In the genomic region with DNA sequence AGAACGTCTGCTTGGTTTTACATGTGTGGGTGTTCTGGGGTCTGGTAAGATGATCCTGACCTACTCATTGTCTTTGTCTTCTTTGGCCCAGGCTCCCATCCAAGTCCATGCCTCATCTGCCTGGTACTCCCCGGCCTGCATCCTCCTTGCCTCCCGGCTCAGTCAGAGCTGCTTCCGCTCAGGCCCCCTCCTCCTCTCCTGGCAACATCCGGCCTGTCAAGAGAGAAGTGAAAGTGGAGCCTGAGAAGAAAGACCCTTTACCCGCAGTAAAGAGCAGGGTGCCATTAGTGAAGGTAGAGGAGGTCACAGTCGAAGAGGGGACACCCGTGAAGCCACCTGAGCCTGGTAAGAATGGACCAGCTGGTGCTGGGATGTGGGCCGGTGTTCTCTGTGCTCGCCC, we compare ENCODE assay signal across 11 mouse cellular contexts. TPM values are rescaled to one million over a fixed set of nuclear protein-coding genes. Genes with fewer than 3 reads are reported as not detected.
A peak's percentile ranks its signal among the peaks of the same experiment; 100 is the strongest.
DNase-seq lines count a peak whose midpoint lies in the region; ATAC-seq and TF ChIP-seq lines count a peak whose summit lies in the region.
"Had no signal": no experiment of that assay in that cellular context is flagged by ENCODE, and none has a peak within 500 bp of the region (broad histone marks: within the 10 kb centered on the region; RNA-seq: fewer than 3 reads in every experiment).

No protein-coding gene starts in this region.

- no peaks in the 10 kb centered on the region for H3K9me3 ChIP-seq in lung, embryonic 14.5 days (ENCODE audit: low read depth, low read length)
- H3K9me3 ChIP-seq: heart, embryonic 13.5 days had no signal

- no peak overlapping the region for H3K9ac ChIP-seq in lung, embryonic 14.5 days
- H3K9ac ChIP-seq: heart, embryonic 13.5 days had no signal

- H3K4me3 ChIP-seq in lung, embryonic 14.5 days (ENCODE audit: low read depth, low read length) = no peak overlapping the region
- H3K4me3 ChIP-seq: heart, embryonic 13.5 days had no signal

- no peak overlapping the region for H3K27ac ChIP-seq in lung, embryonic 14.5 days (ENCODE audit: low read depth)
- H3K27ac ChIP-seq: heart, embryonic 13.5 days had no signal

- intact Hi-C loops in heart, postnatal 14 days (cut with DNase I) = no loop called here

- H3K4me2 ChIP-seq in lung, embryonic 14.5 days = no peak overlapping the region
- H3K4me2 ChIP-seq: heart, embryonic 13.5 days had no signal

- H3K4me1 ChIP-seq in lung, embryonic 14.5 days (ENCODE audit: insufficient read depth) = no peaks in the 10 kb centered on the region

- no peaks in the 10 kb centered on the region for H3K36me3 ChIP-seq in lung, embryonic 14.5 days (ENCODE audit: insufficient read depth)

- H3K27me3 ChIP-seq in lung, embryonic 14.5 days (ENCODE audit: insufficient read depth, low read length) = no peaks in the 10 kb centered on the region
- H3K27me3 ChIP-seq: heart, embryonic 13.5 days had no signal

- TF ChIP-seq CTCF in lung, embryonic 14.5 days (IDR thresholded peaks at IDR 0.05; ENCODE audit: low read depth) = no peak

- peak; percentile 45 for DNase-seq in adrenal gland, adult 2 months
- DNase-seq in adrenal gland, adult 18-20 months (ENCODE audit: low spot score in 2 of 2) = no peak
- DNase-seq in lung, embryonic 14.5 days = peak; percentile 14
- DNase-seq in lung, postnatal 25 days (ENCODE audit: low spot score) = no peak
- peak; percentile 33 to 48 for DNase-seq in thymus, postnatal 10 days (ENCODE audit: low spot score in 2 of 2)
- DNase-seq in urinary bladder, postnatal 4 days (ENCODE audit: low spot score in 2 of 2) = no peak
- DNase-seq in heart, postnatal 14 days = no peak
- DNase-seq: cerebellum, postnatal 14 days; lung, adult 2 months had no signal

- 62% methylated on average over 10 of the region's 10 CpGs for WGBS in lung, embryonic 14.5 days

- no peak for ATAC-seq in lung, embryonic 14.5 days (ENCODE audit: insufficient read depth)
- ATAC-seq in granulocyte monocyte progenitor cell, adult 5-6 weeks (replicated peaks; ENCODE audit: poor library complexity, severe bottlenecking) = peak; percentile 89

RNA-seq across cellular contexts. Expression of a gene that starts 45.2 kb away (rescaled TPM):
- total RNA-seq in adrenal gland, adult 2 months (2021) = 100 to 1,000 TPM in 1 of 2 experiments, 10 to 100 TPM in 1; 80.7 to 129 TPM
- polyA plus RNA-seq in adrenal gland, adult 2 months (2012; rRNA removed) = 4.2 and 6.4 TPM in 2 replicates
- 100 to 1,000 TPM in 1 of 2 experiments, 10 to 100 TPM in 1; 83.8 to 128 TPM for total RNA-seq in adrenal gland, adult 18-20 months (2021)
- 151 and 155 TPM in 2 replicates for polyA plus RNA-seq in lung, embryonic 14.5 days (2014; fragmentation: Nextera tagmentation; extraction: Ambion mirVana)
- 214 and 221 TPM in 2 replicates for total RNA-seq in granulocyte monocyte progenitor cell, adult 5-6 weeks (2014; fragmentation: Nextera tagmentation)
- total RNA-seq in granulocyte monocyte progenitor cell, adult 5-6 weeks (2017) = 477 and 505 TPM in 2 replicates
- total RNA-seq in heart, postnatal 14 days (2021) = 10 to 100 TPM; 68.4 to 68.7 TPM

Comparison
In these comparisons a context has a peak if more than half of its experiments do, and no peak if none do; other contexts are left out.
1. DNase-seq: peak in adrenal gland, adult 2 months (single experiment), lung, embryonic 14.5 days (single experiment) and thymus, postnatal 10 days (2 of 2); none in adrenal gland, adult 18-20 months (0 of 2), lung, postnatal 25 days (single experiment), urinary bladder, postnatal 4 days (0 of 2) and heart, postnatal 14 days (0 of 2).